Mouse (Mus musculus): Measurements from ENCODE around the gene Gtpbp2.

GRCm38 (mm10) chr17:46164791-46165190 lies 4.0 kb downstream of the Gtpbp2 start:
- TF ChIP-seq CTCF (IDR thresholded peaks at IDR 0.05; ENCODE audit: low read depth, low read length) (no peak), GATA1 (IDR thresholded peaks at IDR 0.05; ENCODE audit: borderline replicate concordance, low read length) (no peak), TAL1 (conservative IDR thresholded peaks at IDR 0.05; ENCODE audit: low read depth, low read length) (no peak), GATA2 (IDR thresholded peaks at IDR 0.05; ENCODE audit: borderline replicate concordance, low read depth, low read length) (no peak), POLR2AphosphoS5 (IDR thresholded peaks at IDR 0.05; ENCODE audit: insufficient replicate concordance, low read depth, low read length) (no peak)

All from G1E (cell line).